Mouse (Mus musculus): ENCODE results near the gene Dact2. TPM values are rescaled to one million over a fixed set of nuclear protein-coding genes. Genes with fewer than 3 reads are reported as not detected.

Gene Dact2
- total and polyA plus RNA-seq, 3 experiments = not detected

DNA sequence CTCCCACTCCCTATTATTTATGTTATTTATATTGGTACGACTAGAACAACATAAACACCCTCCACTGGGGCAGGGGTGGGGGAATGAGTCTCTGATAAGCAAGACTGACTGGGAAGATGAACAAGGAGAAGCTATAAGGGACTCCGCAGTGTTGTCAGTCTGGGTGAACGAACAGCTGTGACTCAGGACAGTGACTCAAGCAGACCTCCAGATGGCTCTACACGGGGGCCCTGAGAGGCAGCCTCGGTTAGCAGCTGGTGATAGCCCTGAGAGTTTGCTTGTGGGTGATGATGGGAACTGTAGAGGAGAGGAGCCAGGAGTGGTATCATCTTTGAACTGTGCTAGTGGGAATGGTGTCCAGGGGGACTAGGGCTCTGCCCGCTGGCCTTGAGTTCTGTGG lies 23.5 kb upstream of the Dact2 start:
- TF ChIP-seq ZNF384 (IDR thresholded peaks at IDR 0.05; ENCODE audit: low read depth, low read length) (no peak), ZMIZ1 (IDR thresholded peaks at IDR 0.05; ENCODE audit: low read depth, low read length) (no peak)

DNA sequence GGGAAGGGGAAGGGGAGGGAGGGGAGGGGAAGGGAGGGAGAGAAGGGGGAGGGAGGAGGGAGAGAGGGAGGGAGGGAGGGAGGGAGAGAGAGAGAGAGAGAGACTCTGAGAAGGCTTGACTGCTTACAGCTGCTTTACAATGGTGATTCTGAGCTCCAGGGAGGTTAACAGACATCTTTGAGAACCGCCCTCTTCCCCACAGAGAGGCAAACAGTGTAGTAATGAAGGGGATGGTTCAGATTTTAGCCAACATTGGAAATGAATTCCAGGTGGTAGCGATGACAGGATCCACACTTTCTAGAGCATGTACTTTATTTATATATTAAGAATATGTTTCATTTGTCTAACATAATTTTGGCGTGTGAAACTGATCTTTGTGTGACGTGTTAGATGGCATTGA lies 22.7 kb upstream of the Dact2 start:
- TF ChIP-seq ZKSCAN1 (IDR thresholded peaks at IDR 0.05; ENCODE audit: borderline replicate concordance, low read depth, low read length) (no peak), ZMIZ1 (IDR thresholded peaks at IDR 0.05; ENCODE audit: low read depth, low read length) (no peak), ZNF384 (IDR thresholded peaks at IDR 0.05; ENCODE audit: low read depth, low read length) (no peak), UBTF (IDR thresholded peaks at IDR 0.05; ENCODE audit: low read depth, low read length) (no peak), TCF12 (IDR thresholded peaks at IDR 0.05; ENCODE audit: low read depth, low read length) (no peak), POLR2AphosphoS2 (IDR thresholded peaks at IDR 0.05; ENCODE audit: low read depth, low read length) (no peak), JUND (conservative IDR thresholded peaks at IDR 0.05; ENCODE audit: low read depth, low read length) (no peak), IRF4 (IDR thresholded peaks at IDR 0.05; ENCODE audit: low read depth, low read length) (no peak), USF2 (conservative IDR thresholded peaks at IDR 0.05; ENCODE audit: low read depth, low read length) (no peak), ZC3H11A (IDR thresholded peaks at IDR 0.05; ENCODE audit: low read depth, low read length) (no peak), MAFK (IDR thresholded peaks at IDR 0.05; ENCODE audit: insufficient replicate concordance, low read length) (no peak), SMC3 (IDR thresholded peaks at IDR 0.05; ENCODE audit: low read depth, low read length) (no peak), BHLHE40 (IDR thresholded peaks at IDR 0.05; ENCODE audit: low read depth, low read length) (no peak)
- Histone ChIP-seq H3K9me3 (replicated peaks; ENCODE audit: low read length) (no peaks in the 10 kb centered on the region), H3K9ac (ENCODE audit: insufficient read depth, low read depth) (no peak overlapping the region), H3K4me2 (ENCODE audit: insufficient read depth, low read depth, poor library complexity, severe bottlenecking) (no peak overlapping the region), H3K79me2 (replicated peaks; ENCODE audit: control insufficient read depth, extremely low read depth, insufficient read depth, poor library complexity, severe bottlenecking) (no peaks in the 10 kb centered on the region), H3K4me1 (ENCODE audit: control insufficient read depth in 1 of 2, insufficient read depth in 2 of 2) (no peaks in the 10 kb centered on the region), H3K27ac (ENCODE audit: insufficient read depth, low read depth) (no peak overlapping the region), H3K4me3 (replicated peaks in 1 of 3; ENCODE audit: low read depth in 2 of 3, low read length in 2 of 3, poor library complexity in 1 of 3) (no peak overlapping the region), H3K36me3 (replicated peaks in 1 of 2; ENCODE audit: control insufficient read depth in 1 of 2, insufficient read depth in 1 of 2, low read length in 1 of 2) (no peaks in the 10 kb centered on the region), H3K27me3 (replicated peaks) (peaks cover 29% of the 10 kb centered on the region)
- in situ Hi-C loops (cut with MboI; ENCODE audit: low pct_ligation_motif_present, low pct_unique_long_range_greater_than_20kb, low sequenced_read_pairs) (no loop called here), dilution Hi-C loops (cut with MboI; ENCODE audit: extremely low pct_ligation_motif_present, extremely low pct_unique_long_range_greater_than_20kb, low sequenced_read_pairs) (no loop called here)
- DNase-seq (ENCODE audit: extremely low read depth) = no peak

More for the DNA sequence above, 23.5 kb upstream of the Dact2 start:
- no peaks in the 10 kb centered on the region for H3K79me2 ChIP-seq (replicated peaks; ENCODE audit: control insufficient read depth, extremely low read depth, insufficient read depth, poor library complexity, severe bottlenecking)
- dilution Hi-C loops (cut with MboI; ENCODE audit: extremely low pct_ligation_motif_present, extremely low pct_unique_long_range_greater_than_20kb, low sequenced_read_pairs) = no loop called here
- no peak overlapping the region for H3K4me2 ChIP-seq (ENCODE audit: insufficient read depth, low read depth, poor library complexity, severe bottlenecking)
- no peaks in the 10 kb centered on the region for H3K4me1 ChIP-seq (ENCODE audit: control insufficient read depth in 1 of 2, insufficient read depth in 2 of 2)
- in situ Hi-C loops (cut with MboI; ENCODE audit: low pct_ligation_motif_present, low pct_unique_long_range_greater_than_20kb, low sequenced_read_pairs) = no loop called here
- no peak for DNase-seq (ENCODE audit: extremely low read depth)
- H3K27me3 ChIP-seq (replicated peaks) = peaks cover 33% of the 10 kb centered on the region
- no peak overlapping the region for H3K9ac ChIP-seq (ENCODE audit: insufficient read depth, low read depth)
- H3K9me3 ChIP-seq (replicated peaks; ENCODE audit: low read length) = no peaks in the 10 kb centered on the region
- H3K27ac ChIP-seq (ENCODE audit: insufficient read depth, low read depth) = no peak overlapping the region
- no peak overlapping the region for H3K4me3 ChIP-seq (replicated peaks in 1 of 3; ENCODE audit: low read depth in 2 of 3, low read length in 2 of 3, poor library complexity in 1 of 3)
- no peaks in the 10 kb centered on the region for H3K36me3 ChIP-seq (replicated peaks in 1 of 2; ENCODE audit: control insufficient read depth in 1 of 2, insufficient read depth in 1 of 2, low read length in 1 of 2)

Data from CH12.LX (cell line).